Mouse (Mus musculus) erythroid progenitor cell, adult 5-6 weeks (primary cell): Measurements from ENCODE around the gene Fbln5. TPM values are rescaled to one million over a fixed set of nuclear protein-coding genes. Genes with fewer than 3 reads are reported as not detected.

ENCODE experiments used
- ATAC-seq: replicated peaks from 2 replicates; pipeline ENCODE4 v1.8.0; 2016; ENCODE audit warnings: moderate number of reproducible peaks, mild to moderate bottlenecking, moderate TSS enrichment, inconsistent platforms; ENCODE audit not compliant: poor library complexity, low FRiP score, severe bottlenecking
- total RNA-seq, 2 experiments: library from RNA; stranded (forward) in 1 of 2; stranded (reverse) in 1 of 2; fragments of 150-400 nt in 1 of 2; fragments of 186-747, 209-891 nt in 1 of 2; gene quantifications; 2 replicates each; pipeline versions ENCODE4 v1.2.3 to v1.2.4; 2015 to 2017; ENCODE audit warnings: low replicate concordance in 2 of 2

Gene Fbln5
- total RNA-seq (2015; ENCODE audit: low replicate concordance) = not detected in 2 replicates
- total RNA-seq (2017; ENCODE audit: low replicate concordance) = 1.3 TPM in 1 of 2 replicates, not detected in the other

- no peak for ATAC-seq
Observed at GRCm38 (mm10) chr12:101818608-101819370, at the start of gene Fbln5. Gene Fbln5, minus strand, starts transcription at chr12:101819055.

GRCm38 (mm10) chr12:101862286-101862964, 43.6 kb upstream of the Fbln5 start:
- no peak for ATAC-seq

- ATAC-seq = no peak
Observed at GRCm38 (mm10) chr12:101860256-101860655, 41.4 kb upstream of the Fbln5 start.

DNA sequence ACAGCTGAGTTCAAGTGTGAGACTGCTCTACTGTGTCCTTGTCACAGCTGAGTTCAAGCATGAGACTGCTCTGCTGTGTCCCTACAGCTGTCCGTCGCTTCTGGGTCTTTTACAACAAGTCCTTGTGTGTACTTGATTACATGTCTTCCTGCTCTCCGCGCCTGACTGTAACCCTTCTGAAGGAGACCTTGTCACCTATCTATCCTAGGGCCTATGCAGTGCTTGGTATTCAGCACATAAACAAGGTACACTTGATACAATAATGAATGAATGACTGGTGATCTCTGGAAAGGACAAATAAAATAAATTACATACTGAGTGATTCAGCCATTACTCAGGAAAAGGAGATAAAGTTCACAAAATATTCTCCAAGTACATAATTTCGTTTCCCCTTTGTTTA, 39.2 kb upstream of the Fbln5 start:
- no peak for ATAC-seq

- no peak for ATAC-seq
Observed at GRCm38 (mm10) chr12:101854336-101854735, 35.5 kb upstream of the Fbln5 start.

GRCm38 (mm10) chr12:101851846-101852564, 33.1 kb upstream of the Fbln5 start:
- no peak for ATAC-seq

GRCm38 (mm10) chr12:101851314-101851713, 32.5 kb upstream of the Fbln5 start:
- ATAC-seq = no peak

DNA sequence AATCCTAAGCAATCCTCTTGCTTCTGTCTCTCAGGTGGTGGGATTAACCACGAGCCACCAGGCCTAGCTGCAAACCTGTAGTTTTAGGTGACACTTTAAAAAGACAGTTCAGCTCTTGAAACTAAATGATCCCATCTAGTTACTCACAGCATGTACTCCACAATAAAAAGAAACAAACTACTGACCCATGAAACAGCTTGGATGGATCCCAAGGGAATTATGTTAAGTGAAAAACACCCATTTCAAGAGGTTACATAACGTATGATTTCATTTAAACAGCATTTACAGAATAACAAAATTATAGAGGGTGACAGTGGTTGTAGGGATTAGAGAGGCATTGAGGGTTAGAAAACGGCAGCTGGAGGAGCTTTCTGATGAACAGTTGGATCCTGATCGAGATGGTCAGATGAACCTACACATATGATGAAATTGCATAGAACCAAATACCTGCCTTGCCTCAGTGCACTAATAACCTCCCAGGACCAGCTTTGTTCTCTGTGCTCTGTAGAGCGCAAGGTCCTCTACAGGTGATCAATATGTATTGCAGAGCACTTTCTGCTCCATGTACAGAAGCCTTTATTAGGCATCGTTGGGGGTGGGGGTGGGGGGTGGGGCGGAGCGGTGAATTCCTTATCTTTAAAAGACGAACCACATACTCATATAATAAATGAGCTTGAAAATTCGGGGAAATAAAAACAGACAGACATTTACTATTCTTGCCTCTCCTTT, 17.9 kb upstream of the Fbln5 start:
- ATAC-seq = no peak

DNA sequence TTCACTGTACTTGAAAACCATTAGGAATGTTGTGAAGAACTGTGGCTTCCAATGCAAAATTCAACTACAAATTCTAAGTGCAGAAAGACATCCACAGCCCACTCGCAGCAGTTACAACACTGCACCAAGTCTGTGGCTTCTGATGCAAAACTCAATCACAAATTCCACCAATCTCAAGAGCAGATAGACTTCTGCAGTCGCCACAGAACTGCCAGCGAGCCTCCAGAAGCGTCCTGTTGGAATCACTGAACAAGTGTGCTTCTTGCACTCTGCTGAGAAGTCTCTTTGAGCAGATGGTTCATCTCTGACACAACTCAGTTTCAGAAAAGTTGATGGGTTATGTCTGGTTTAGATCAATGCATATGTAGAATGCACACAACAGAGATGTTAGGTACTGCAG, 15.9 kb upstream of the Fbln5 start:
- ATAC-seq = no peak

DNA sequence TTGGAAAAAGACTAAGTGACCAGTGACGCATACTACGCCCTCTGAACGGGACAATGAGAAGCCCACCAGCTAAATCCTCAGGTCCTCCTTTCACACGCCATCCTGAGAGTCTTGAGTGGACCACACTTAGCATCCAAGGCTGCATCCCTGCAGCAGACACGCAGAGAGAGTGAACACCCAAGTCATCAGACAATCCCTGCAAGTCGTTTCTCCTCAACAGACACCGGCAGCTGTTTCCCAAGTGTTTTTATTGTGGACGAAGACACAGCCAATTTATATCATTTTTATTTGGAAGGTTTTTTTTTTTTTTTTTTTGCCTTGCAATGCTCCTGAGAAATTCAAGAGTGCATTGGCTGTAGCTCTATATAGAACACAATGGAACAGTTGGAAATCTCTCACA, 14.9 kb upstream of the Fbln5 start:
- no peak for ATAC-seq

DNA sequence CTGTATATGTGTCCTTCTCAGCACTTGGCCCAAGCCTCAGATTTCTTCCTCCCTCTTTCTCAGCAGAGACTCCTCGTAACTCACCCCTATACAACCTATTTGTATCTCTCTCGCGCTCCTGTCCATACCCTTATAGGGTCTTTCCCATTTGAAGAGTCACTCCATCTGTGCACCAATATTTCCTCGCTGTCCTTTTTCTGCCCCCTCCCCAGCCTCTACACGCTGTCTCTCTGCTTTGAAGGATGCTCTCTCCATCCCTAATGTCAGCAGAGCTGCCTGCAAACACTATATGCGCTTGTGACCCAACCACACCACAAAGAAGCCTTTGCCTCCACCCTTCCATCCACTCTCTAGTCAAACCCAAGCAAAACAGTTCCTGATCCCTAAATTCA, 14.3 kb upstream of the Fbln5 start:
- ATAC-seq = no peak

DNA sequence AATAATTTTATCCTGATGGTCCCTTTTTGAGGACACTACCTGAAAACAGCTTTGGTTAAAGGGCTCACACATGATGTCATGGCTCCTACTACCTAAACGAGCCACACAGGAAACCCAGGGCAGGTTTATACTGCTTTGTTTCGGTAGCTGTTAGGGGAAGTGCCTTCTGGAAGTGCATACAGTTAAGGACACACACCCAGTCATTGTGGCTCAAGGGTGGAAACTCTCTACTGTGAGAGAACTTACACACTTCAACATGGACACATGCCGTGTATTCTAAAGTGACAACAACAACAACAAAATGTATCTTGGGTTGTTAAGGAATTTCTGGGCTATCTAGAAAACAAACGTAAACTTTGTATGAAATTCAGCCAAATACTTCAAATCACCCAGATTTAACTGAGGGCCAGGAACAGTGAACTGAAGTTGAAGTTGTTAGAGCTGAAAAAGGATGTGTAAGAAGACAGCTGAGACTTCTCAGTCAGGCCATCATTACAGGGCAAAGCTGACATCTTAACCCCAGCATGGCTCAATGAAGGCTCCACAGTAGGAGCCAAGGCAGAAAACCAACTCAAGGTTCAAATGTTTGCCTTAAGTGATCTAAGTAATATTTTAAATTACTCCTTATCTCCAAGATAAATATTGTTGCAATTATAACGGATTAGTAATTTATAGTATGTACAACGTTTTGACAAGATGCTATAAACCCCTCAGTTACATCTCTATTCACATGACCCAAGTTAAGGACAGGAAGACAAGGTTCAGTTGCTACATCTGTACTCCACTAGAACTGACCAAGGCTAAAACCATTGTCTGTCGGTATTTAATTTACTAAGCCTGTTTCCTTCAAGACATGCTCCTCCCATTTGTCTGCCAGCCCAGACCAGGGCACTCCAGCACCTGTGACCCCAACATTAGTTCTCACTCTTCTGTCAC, 13.6 kb upstream of the Fbln5 start:
- no peak for ATAC-seq

GRCm38 (mm10) chr12:101831221-101831620, 12.4 kb upstream of the Fbln5 start:
- ATAC-seq = no peak

GRCm38 (mm10) chr12:101823161-101823560, 4.3 kb upstream of the Fbln5 start:
- ATAC-seq = no peak

DNA sequence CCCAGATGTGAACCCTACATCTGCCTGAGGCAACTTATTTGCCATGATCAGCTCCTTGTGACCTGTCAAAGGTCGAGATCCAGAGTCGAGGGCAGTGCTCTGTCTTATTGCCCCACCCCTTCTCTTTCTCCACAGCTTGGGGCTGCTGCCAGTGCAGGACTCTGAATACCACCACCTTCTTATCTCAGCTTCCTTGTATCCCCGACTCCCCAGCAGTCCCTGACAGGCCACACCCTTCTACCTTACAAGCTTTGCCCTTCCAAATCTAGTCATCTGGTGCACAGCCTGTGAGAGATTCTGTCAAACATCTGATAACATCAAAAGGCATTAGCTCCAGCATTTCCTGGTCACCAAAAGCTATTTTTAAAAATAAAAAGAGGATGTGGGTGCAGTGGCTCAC, 2.7 kb upstream of the Fbln5 start:
- no peak for ATAC-seq

- no peak for ATAC-seq
Observed at GRCm38 (mm10) chr12:101819570-101819969, 715 bp upstream of the Fbln5 start.

- no peak for ATAC-seq
Observed at GRCm38 (mm10) chr12:101818246-101818607, 628 bp downstream of the Fbln5 start.

GRCm38 (mm10) chr12:101816810-101817209, 2.0 kb downstream of the Fbln5 start:
- no peak for ATAC-seq

- ATAC-seq = no peak
Observed at GRCm38 (mm10) chr12:101815796-101816195, 3.1 kb downstream of the Fbln5 start.
